Mouse (Mus musculus): ENCODE data around the gene Ajm1. TPM values are rescaled to one million over a fixed set of nuclear protein-coding genes. Genes with fewer than 3 reads are reported as not detected.

Gene Ajm1
- polyA plus RNA-seq, 1 experiment from 2014 or later = 0.46 TPM

GRCm38 (mm10) chr2:25588227-25588907, 6.8 kb upstream of the Ajm1 start:
- ATAC-seq (ENCODE audit: insufficient read depth, low FRiP score, low TSS enrichment) (no peak), DNase-seq (ENCODE audit: low spot score) (no peak)
- H3K27ac ChIP-seq (ENCODE audit: low read depth, low read length) = no peak overlapping the region
- peaks cover 14% of the 10 kb centered on the region for H3K36me3 ChIP-seq (ENCODE audit: control insufficient read depth, insufficient read depth, low read length)
- no peak overlapping the region for H3K9ac ChIP-seq (ENCODE audit: low read length)
- no peaks in the 10 kb centered on the region for H3K9me3 ChIP-seq (ENCODE audit: control insufficient read depth, low read length)
- no peak overlapping the region for H3K4me3 ChIP-seq (ENCODE audit: low read depth, low read length)
- no peaks in the 10 kb centered on the region for H3K4me1 ChIP-seq (ENCODE audit: control insufficient read depth, insufficient read depth, low read length)
- 96% methylated on average over 8 of the region's 8 CpGs for WGBS
- no peak overlapping the region for H3K4me2 ChIP-seq (ENCODE audit: low read depth)
- no peaks in the 10 kb centered on the region for H3K27me3 ChIP-seq (ENCODE audit: control insufficient read depth, insufficient read depth, low read length)

- H3K4me2 ChIP-seq (ENCODE audit: low read depth) = no peak overlapping the region
- H3K36me3 ChIP-seq (ENCODE audit: control insufficient read depth, insufficient read depth, low read length) = peaks cover 9% of the 10 kb centered on the region
- WGBS = 88% methylated on average over 8 of the region's 8 CpGs
- H3K9ac ChIP-seq (ENCODE audit: low read length) = no peak overlapping the region
- no peak overlapping the region for H3K27ac ChIP-seq (ENCODE audit: low read depth, low read length)
- H3K9me3 ChIP-seq (ENCODE audit: control insufficient read depth, low read length) = no peaks in the 10 kb centered on the region
- ATAC-seq (ENCODE audit: insufficient read depth, low FRiP score, low TSS enrichment) (no peak), DNase-seq (ENCODE audit: low spot score) (no peak)
- H3K27me3 ChIP-seq (ENCODE audit: control insufficient read depth, insufficient read depth, low read length) = no peaks in the 10 kb centered on the region
- no peak overlapping the region for H3K4me3 ChIP-seq (ENCODE audit: low read depth, low read length)
- H3K4me1 ChIP-seq (ENCODE audit: control insufficient read depth, insufficient read depth, low read length) = peaks cover 6% of the 10 kb centered on the region
These were observed 5.7 kb upstream of the Ajm1 start for GRCm38 (mm10) chr2:25587290-25587689.

GRCm38 (mm10) chr2:25585601-25586000, 4.0 kb upstream of the Ajm1 start:
- WGBS = 96% methylated on average over 3 of the region's 3 CpGs
- H3K9ac ChIP-seq (ENCODE audit: low read length) = no peak overlapping the region
- DNase-seq (ENCODE audit: low spot score) (no peak), ATAC-seq (ENCODE audit: insufficient read depth, low FRiP score, low TSS enrichment) (no peak)
- no peak overlapping the region for H3K4me2 ChIP-seq (ENCODE audit: low read depth)
- H3K36me3 ChIP-seq (ENCODE audit: control insufficient read depth, insufficient read depth, low read length) = peaks cover 7% of the 10 kb centered on the region; the same call in 1 of the 2 replicates
- peaks cover 8% of the 10 kb centered on the region for H3K27me3 ChIP-seq (ENCODE audit: control insufficient read depth, insufficient read depth, low read length)
- no peak overlapping the region for H3K27ac ChIP-seq (ENCODE audit: low read depth, low read length)
- H3K4me3 ChIP-seq (ENCODE audit: low read depth, low read length) = no peak overlapping the region
- peaks cover 9% of the 10 kb centered on the region for H3K4me1 ChIP-seq (ENCODE audit: control insufficient read depth, insufficient read depth, low read length)
- no peaks in the 10 kb centered on the region for H3K9me3 ChIP-seq (ENCODE audit: control insufficient read depth, low read length)

- H3K9ac ChIP-seq (ENCODE audit: low read length) = no peak overlapping the region
- ATAC-seq (ENCODE audit: insufficient read depth, low FRiP score, low TSS enrichment) (no peak), DNase-seq (ENCODE audit: low spot score) (no peak)
- H3K4me2 ChIP-seq (ENCODE audit: low read depth) = no peak overlapping the region
- peaks cover 16% of the 10 kb centered on the region for H3K27me3 ChIP-seq (ENCODE audit: control insufficient read depth, insufficient read depth, low read length)
- H3K4me1 ChIP-seq (ENCODE audit: control insufficient read depth, insufficient read depth, low read length) = peaks cover 9% of the 10 kb centered on the region
- 82% methylated on average over 4 of the region's 4 CpGs for WGBS
- H3K27ac ChIP-seq (ENCODE audit: low read depth, low read length) = no peak overlapping the region
- no peak overlapping the region for H3K4me3 ChIP-seq (ENCODE audit: low read depth, low read length)
- H3K36me3 ChIP-seq (ENCODE audit: control insufficient read depth, insufficient read depth, low read length) = peaks cover 7% of the 10 kb centered on the region; the same call in 1 of the 2 replicates
- no peaks in the 10 kb centered on the region for H3K9me3 ChIP-seq (ENCODE audit: control insufficient read depth, low read length)
These were observed 3.3 kb upstream of the Ajm1 start for GRCm38 (mm10) chr2:25584856-25585255.

GRCm38 (mm10) chr2:25584152-25584551, 2.6 kb upstream of the Ajm1 start:
- H3K4me2 ChIP-seq (ENCODE audit: low read depth) = no peak overlapping the region
- ATAC-seq (ENCODE audit: insufficient read depth, low FRiP score, low TSS enrichment) (no peak), DNase-seq (ENCODE audit: low spot score) (no peak)
- H3K4me1 ChIP-seq (ENCODE audit: control insufficient read depth, insufficient read depth, low read length) = peaks cover 15% of the 10 kb centered on the region
- 96% methylated on average over 3 of the region's 3 CpGs for WGBS
- H3K4me3 ChIP-seq (ENCODE audit: low read depth, low read length) = no peak overlapping the region
- peaks cover 7% of the 10 kb centered on the region; the same call in 1 of the 2 replicates for H3K36me3 ChIP-seq (ENCODE audit: control insufficient read depth, insufficient read depth, low read length)
- H3K27me3 ChIP-seq (ENCODE audit: control insufficient read depth, insufficient read depth, low read length) = peaks cover 23% of the 10 kb centered on the region
- H3K9ac ChIP-seq (ENCODE audit: low read length) = no peak overlapping the region
- no peak overlapping the region for H3K27ac ChIP-seq (ENCODE audit: low read depth, low read length)
- H3K9me3 ChIP-seq (ENCODE audit: control insufficient read depth, low read length) = no peaks in the 10 kb centered on the region

GRCm38 (mm10) chr2:25583571-25583970, 2.0 kb upstream of the Ajm1 start:
- peaks cover 28% of the 10 kb centered on the region for H3K27me3 ChIP-seq (ENCODE audit: control insufficient read depth, insufficient read depth, low read length)
- no peak overlapping the region for H3K4me2 ChIP-seq (ENCODE audit: low read depth)
- no peak for ATAC-seq (ENCODE audit: insufficient read depth, low FRiP score, low TSS enrichment)
- peaks cover 16% of the 10 kb centered on the region for H3K4me1 ChIP-seq (ENCODE audit: control insufficient read depth, insufficient read depth, low read length)
- peaks cover 7% of the 10 kb centered on the region; the same call in 1 of the 2 replicates for H3K36me3 ChIP-seq (ENCODE audit: control insufficient read depth, insufficient read depth, low read length)
- H3K9me3 ChIP-seq (ENCODE audit: control insufficient read depth, low read length) = no peaks in the 10 kb centered on the region
- no peak for DNase-seq (ENCODE audit: low spot score)
- no peak overlapping the region for H3K4me3 ChIP-seq (ENCODE audit: low read depth, low read length)
- no peak overlapping the region for H3K27ac ChIP-seq (ENCODE audit: low read depth, low read length)
- H3K9ac ChIP-seq (ENCODE audit: low read length) = no peak overlapping the region
- 80% methylated on average over 4 of the region's 4 CpGs for WGBS

GRCm38 (mm10) chr2:25583120-25583481, 1.5 kb upstream of the Ajm1 start:
- DNase-seq (ENCODE audit: low spot score) (no peak), ATAC-seq (ENCODE audit: insufficient read depth, low FRiP score, low TSS enrichment) (no peak)
- Histone ChIP-seq H3K27ac (ENCODE audit: low read depth, low read length) (no peak overlapping the region), H3K4me2 (ENCODE audit: low read depth) (no peak overlapping the region), H3K27me3 (ENCODE audit: control insufficient read depth, insufficient read depth, low read length) (peaks cover 33% of the 10 kb centered on the region), H3K9me3 (ENCODE audit: control insufficient read depth, low read length) (no peaks in the 10 kb centered on the region), H3K9ac (ENCODE audit: low read length) (no peak overlapping the region), H3K4me1 (ENCODE audit: control insufficient read depth, insufficient read depth, low read length) (peaks cover 20% of the 10 kb centered on the region), H3K36me3 (ENCODE audit: control insufficient read depth, insufficient read depth, low read length) (peaks cover 7% of the 10 kb centered on the region; the same call in 1 of the 2 replicates), H3K4me3 (ENCODE audit: low read depth, low read length) (no peak overlapping the region)
- 87% methylated on average over 6 of the region's 6 CpGs for WGBS

- WGBS = 51% methylated on average over 12 of the region's 12 CpGs
- H3K27ac ChIP-seq (ENCODE audit: low read depth, low read length) = no peak overlapping the region
- H3K27me3 ChIP-seq (ENCODE audit: control insufficient read depth, insufficient read depth, low read length) = peaks cover 38% of the 10 kb centered on the region
- H3K4me1 ChIP-seq (ENCODE audit: control insufficient read depth, insufficient read depth, low read length) = peaks cover 25% of the 10 kb centered on the region
- ATAC-seq (ENCODE audit: insufficient read depth, low FRiP score, low TSS enrichment) (no peak), DNase-seq (ENCODE audit: low spot score) (peak; percentile 52)
- H3K4me3 ChIP-seq (ENCODE audit: low read depth, low read length) = no peak overlapping the region
- peaks cover 7% of the 10 kb centered on the region; the same call in 1 of the 2 replicates for H3K36me3 ChIP-seq (ENCODE audit: control insufficient read depth, insufficient read depth, low read length)
- no peak overlapping the region for H3K9ac ChIP-seq (ENCODE audit: low read length)
- no peak overlapping the region for H3K4me2 ChIP-seq (ENCODE audit: low read depth)
- no peaks in the 10 kb centered on the region for H3K9me3 ChIP-seq (ENCODE audit: control insufficient read depth, low read length)
These were observed 1.0 kb upstream of the Ajm1 start for GRCm38 (mm10) chr2:25582466-25583119.

GRCm38 (mm10) chr2:25581901-25582301, 344 bp upstream of the Ajm1 start:
- peaks cover 7% of the 10 kb centered on the region; the same call in 1 of the 2 replicates for H3K36me3 ChIP-seq (ENCODE audit: control insufficient read depth, insufficient read depth, low read length)
- H3K4me2 ChIP-seq (ENCODE audit: low read depth) = no peak overlapping the region
- no peaks in the 10 kb centered on the region for H3K9me3 ChIP-seq (ENCODE audit: control insufficient read depth, low read length)
- H3K9ac ChIP-seq (ENCODE audit: low read length) = no peak overlapping the region
- no peak overlapping the region for H3K27ac ChIP-seq (ENCODE audit: low read depth, low read length)
- ATAC-seq (ENCODE audit: insufficient read depth, low FRiP score, low TSS enrichment) = no peak
- 39% methylated on average over 6 of the region's 6 CpGs for WGBS
- H3K4me1 ChIP-seq (ENCODE audit: control insufficient read depth, insufficient read depth, low read length) = peaks cover 26% of the 10 kb centered on the region
- H3K4me3 ChIP-seq (ENCODE audit: low read depth, low read length) = no peak overlapping the region
- peaks cover 45% of the 10 kb centered on the region for H3K27me3 ChIP-seq (ENCODE audit: control insufficient read depth, insufficient read depth, low read length)
- no peak for DNase-seq (ENCODE audit: low spot score)
